Mouse (Mus musculus): ENCODE measurements around the gene Plcl1.

Plcl1 gene

DNA sequence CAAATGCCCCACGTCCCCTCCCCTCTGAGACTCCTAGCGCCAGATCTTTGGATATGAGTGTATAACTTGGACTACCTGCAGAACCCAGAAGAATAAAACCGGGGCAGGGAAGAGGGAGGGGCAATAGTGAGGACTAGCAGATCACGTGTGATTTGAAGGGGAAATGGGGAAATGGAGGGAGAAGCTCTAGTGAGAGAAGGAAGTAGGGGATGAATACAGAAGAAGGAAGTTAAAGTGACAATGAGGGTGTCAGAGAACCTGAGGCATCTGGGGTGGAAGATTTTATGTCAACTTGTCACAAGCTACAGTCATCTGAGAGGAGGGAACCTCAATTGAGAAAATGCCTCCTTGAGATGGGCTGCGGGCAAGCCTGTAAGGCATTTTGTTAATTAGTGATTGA, 119.4 kb downstream of the Plcl1 start:
- DNase-seq (ENCODE audit: low spot score): no peak

DNA sequence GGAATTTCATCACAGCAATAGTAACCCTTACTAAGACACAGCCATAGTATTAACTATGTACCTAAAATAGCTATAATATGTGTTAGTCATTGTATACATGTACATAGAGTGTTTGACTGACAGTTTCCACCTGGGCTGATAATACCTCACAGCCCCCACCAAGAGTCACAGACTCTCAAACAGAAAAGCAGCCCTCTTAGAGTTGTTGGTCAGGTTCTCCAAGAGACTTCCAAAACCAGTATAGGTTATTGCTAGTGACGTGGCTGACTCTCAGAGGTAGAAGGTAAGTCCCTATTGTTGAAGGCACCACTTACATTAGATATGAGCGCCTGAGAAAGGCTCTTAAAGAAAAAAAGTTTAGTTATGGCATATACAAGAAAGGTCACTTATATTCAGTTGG, 120.0 kb downstream of the Plcl1 start:
- no peak for DNase-seq (ENCODE audit: low spot score)

DNA sequence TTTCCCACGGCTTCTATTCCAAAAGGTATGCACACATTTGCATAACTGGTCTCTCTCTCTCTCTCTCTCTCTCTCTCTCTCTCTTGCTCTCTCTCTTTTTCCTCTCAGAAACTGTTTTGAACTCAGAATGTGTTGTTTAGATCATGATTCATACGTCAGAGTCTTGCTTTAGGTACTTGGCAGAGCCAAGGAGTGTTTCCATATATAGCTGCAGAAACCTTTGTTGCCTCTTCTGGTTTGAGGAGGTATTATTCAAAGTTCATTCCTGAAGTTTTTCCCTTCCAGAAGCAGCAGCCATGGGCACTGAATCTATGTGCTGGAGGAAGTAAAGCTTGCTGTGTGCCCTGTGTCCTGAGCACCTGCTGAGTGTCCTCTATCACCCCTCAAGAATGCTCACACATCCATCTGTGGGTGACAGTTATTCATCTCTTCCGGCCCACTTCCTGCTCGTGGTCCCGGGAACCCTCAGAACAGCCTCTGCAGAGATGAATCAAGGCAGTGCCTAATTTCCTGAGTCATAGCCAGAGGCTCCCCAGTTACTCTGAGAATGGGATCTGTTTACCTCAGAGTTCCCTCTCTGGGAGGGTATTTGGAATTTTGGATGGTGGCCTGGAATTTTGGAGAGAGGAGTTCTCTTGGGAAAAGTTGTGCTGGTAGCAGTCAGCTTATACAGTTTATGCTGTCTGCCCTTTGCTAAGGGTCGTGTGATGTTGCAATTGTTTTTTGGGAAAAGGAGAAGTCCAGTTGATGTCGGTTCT, 123.0 kb downstream of the Plcl1 start:
- DNase-seq (ENCODE audit: low spot score): no peak

- DNase-seq (ENCODE audit: low spot score): no peak
Observed at GRCm38 (mm10) chr1:55533823-55534222, 128.1 kb downstream of the Plcl1 start.

- no peak for DNase-seq (ENCODE audit: low spot score)
Observed at GRCm38 (mm10) chr1:55554405-55554804, 148.7 kb downstream of the Plcl1 start.

DNA sequence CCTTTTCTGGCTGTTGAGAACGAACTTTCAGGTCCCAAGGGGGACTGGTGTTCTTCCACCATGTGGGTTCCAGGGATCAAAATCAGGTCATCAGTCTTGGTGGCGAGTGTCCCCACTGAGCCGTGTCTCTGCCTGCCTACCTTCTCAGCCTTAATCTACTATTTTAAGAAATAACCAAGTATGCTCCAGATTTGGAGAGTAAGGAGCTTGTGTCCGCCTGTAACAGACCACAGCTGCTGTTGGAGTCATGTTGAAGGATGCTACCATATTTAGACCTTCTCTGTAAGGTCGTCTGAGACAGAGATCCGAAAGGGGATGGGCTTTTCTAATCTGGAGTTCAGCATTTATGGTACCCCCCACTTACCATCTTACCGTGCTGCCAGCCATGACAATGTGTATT, 152.2 kb downstream of the Plcl1 start:
- DNase-seq (ENCODE audit: low spot score): no peak

DNA sequence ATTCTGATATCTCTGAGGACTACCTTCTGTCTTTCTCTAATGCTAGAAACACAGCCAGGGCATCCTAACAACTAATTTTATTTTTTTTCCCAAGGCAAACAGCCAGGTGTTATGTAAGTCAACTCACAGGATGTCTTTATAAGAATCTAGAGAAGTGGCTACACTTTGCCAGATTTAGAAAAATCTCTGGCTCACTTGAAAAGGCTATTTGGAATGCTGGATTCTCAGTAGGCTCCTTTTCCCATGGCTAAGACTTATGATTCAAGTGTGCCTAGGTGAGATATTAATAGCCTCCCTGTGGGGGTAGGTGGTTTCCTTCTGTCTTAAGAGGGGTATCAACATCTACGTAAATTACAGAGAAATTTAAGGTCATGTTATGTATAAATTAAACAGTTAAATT, 152.7 kb downstream of the Plcl1 start:
- no peak for DNase-seq (ENCODE audit: low spot score)

GRCm38 (mm10) chr1:55559998-55560397, 154.3 kb downstream of the Plcl1 start:
- no peak for DNase-seq (ENCODE audit: low spot score)

- DNase-seq (ENCODE audit: low spot score): no peak
Observed at GRCm38 (mm10) chr1:55565933-55566332, 160.2 kb downstream of the Plcl1 start.

DNA sequence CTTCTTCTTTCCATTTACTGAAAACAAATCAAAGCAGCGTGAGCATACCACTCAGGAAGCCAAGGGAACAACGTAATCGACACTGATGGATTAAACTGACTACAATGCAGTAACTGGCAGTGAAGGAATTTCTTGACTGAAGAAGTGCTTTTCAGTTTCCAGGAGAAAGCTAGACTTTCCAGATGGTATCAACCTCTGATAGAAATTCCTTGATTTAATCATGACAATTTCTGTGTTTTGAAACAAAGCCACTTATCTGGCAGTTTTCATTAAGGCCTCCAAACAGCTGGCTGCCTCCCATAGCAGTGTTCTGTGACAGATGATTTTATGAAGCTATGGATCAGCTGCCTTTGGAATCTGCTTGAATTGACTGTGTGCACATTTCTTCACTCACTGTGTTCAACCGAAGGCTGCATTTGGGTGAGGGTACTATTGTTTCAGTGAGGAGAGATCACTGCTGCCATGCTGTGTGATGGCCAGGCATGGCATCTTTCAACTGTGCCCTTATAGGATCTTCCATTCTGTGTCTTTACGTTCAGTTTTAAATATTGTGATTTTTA, 162.2 kb downstream of the Plcl1 start:
- no peak for DNase-seq (ENCODE audit: low spot score)

- DNase-seq (ENCODE audit: low spot score): no peak
Observed at GRCm38 (mm10) chr1:55570225-55570624, 164.5 kb downstream of the Plcl1 start.

- no peak for DNase-seq (ENCODE audit: low spot score)
Observed at GRCm38 (mm10) chr1:55571399-55571798, 165.7 kb downstream of the Plcl1 start.

DNA sequence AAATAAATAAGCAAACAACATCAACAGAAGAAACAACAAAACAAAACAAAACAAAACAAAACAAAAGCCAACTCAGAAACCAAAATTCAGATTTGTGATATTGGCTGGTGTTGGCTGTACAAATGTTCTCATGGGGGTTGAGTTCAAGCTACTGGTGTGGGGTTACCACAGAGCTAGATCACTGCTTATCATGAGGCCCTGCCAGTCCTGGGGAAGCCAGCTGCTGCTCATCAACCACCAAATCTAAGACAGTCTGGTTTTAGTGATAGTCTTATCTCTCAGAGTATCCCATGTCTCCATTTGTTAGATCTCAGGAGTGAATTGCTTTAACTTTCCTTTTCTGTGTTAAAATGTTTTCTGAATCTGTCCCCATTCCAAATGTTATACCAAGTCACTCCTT, 166.5 kb downstream of the Plcl1 start:
- DNase-seq (ENCODE audit: low spot score): no peak

DNA sequence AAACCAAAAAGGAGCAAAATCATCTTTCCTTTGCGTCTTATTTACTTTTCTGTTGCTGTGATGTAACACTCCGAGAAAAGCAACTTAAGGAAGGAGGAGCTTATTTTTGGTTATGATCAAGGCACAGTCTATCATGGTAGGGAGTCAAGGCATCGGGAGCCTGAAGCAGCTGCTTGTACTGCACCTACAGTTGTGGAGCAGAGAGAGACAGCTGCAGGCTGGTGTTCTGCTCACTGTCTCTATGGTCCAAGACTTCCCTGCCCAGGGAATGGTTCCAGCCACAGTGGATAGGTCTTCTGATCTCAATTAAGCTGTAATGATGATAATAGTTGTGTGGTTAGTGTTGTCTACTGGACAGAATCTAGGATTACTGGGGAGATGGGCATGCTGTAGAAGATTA, 166.9 kb downstream of the Plcl1 start:
- DNase-seq (ENCODE audit: low spot score): no peak

DNA sequence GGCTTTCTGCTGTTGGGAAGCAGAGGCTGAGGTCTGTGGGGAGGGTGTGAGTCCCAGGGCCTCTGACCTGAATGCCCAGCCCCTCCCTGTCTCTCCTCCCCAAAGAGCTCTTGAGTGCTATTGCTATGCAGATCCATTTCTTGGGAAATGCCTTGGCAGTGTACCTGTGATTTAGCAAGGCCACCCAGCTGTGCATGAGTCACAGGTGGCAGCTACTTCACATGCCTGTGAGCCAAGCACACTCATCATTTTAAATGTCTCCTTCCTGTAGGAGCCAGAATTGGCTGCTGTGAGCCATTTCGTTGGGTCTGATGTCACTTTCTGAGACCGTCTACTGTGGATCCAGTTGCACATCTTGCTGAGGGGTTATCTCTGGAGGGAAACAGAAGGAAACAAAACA, 170.2 kb downstream of the Plcl1 start:
- no peak for DNase-seq (ENCODE audit: low spot score)

- DNase-seq (ENCODE audit: low spot score): no peak
Observed at GRCm38 (mm10) chr1:55581752-55582151, 176.0 kb downstream of the Plcl1 start.

DNA sequence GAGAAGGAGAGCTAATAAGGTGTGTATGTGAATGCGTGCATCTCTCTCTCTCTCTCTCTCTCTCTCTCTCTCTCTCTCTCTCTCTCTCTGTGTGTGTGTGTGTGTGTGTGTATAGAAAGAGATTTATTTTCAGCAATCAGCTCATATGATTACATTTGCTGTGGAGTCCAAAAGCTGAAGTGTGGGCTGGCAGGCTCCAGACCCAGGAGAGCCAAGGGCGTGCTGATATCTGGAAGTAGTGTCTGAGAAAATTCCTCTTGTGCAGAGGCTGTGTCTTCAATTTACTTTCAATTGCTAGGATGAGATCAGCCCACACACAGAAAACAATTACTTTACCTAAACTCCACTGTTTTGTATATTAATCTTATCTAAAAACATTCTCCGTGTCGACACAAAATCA, 179.7 kb downstream of the Plcl1 start:
- DNase-seq (ENCODE audit: low spot score): no peak

- no peak for DNase-seq (ENCODE audit: low spot score)
Observed at GRCm38 (mm10) chr1:55588090-55588489, 182.4 kb downstream of the Plcl1 start.

DNA sequence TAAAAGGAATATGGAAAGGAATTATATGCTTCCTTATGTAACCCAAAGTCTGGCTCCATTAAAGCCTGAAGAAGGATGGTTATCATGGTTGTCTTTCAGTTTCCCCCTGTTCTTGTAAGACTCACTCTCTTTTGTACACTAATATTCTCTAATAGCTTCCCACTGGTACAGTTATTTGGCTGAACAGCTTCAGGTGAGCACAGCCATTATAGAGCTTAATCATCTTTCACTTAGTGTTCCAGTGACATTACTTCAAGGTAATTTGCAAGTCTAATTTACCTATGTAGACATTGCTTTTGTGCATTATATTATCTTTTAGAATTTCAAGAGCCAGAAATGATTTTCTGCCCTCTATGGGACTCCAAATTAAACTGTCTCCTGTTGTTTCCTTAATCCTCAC, 184.3 kb downstream of the Plcl1 start:
- DNase-seq (ENCODE audit: low spot score): no peak

GRCm38 (mm10) chr1:55600496-55600895, 194.8 kb downstream of the Plcl1 start:
- no peak for DNase-seq (ENCODE audit: low spot score)

DNA sequence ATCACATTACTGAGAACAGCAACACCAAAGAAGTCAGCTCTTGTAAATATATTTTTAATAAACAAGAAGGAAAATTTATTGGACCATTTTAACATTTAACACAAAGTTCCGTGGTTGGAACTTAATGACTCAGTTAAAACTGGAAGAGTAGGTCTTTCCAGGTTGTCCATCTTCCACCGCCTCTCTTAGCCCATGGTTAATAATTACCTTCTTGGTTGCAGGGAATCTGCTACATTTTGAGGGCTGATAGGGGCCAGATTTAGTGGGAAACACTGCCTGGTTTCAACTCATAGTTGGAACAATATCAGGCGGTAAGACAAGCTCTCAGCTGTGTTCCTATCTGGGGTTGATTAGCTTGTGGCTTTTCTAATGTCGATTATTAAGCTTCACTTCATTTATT, 198.9 kb downstream of the Plcl1 start:
- DNase-seq (ENCODE audit: low spot score): no peak

DNA sequence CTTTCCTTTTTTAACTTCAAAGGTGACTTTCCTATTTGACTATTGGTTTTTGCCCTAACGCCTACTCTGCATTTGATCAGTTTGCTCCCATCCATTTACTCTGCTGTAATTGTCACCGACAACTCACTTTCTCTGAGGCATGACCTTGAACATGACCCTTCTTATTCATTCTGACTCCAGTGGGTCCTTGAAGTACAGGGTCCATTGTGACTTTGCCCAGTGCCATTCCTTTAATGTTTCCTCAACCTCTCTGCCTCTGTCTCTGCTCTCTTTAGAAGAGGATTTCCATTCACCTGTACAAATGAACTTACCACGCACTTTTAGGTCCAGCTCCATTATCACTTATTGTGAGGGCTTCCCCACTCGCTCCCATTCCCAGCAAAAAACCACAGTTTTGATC, 199.7 kb downstream of the Plcl1 start:
- DNase-seq (ENCODE audit: low spot score): no peak

DNA sequence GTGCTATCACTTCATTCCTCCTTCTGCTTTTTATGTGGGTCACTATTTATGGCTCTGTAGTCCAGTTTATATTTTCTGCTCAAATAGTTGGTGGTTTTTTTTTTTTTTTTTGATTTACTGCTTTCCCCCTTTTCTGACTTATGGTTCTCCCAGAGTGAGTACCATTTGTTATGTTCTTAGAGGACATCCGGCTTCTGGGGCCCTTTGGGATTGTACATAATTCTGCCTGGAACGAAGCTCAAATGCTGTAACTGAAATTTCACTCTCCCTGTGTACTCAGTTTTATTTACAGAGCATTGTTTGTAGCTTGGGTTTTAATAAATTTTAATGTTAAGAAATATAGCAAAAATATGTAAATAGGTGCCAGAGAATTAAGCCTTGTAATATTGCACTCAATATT, 200.2 kb downstream of the Plcl1 start:
- no peak for DNase-seq (ENCODE audit: low spot score)

DNA sequence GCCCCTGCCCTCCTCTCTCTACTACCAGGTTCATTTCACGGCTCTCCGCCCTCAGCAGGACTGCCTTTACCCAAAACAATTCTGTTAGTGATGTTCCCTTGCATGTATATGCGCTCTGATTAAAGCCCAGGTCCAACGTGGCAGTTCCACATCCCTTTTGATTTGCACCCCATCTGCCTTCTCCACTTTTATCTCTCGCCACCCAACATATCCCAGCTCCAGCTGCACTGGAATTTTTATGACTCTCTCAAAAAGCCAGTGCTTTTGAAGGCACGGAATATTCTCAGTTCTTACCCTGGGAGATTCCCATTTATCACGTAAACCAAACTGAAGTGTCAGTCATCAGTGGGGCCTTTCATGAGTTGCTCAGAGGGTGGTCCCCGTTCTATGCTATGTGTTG, 200.7 kb downstream of the Plcl1 start:
- no peak for DNase-seq (ENCODE audit: low spot score)

Measured in c-Kit-positive CD71-positive TER-119-positive erythroid progenitor cells, embryonic 14.5 days (primary cell).